Mouse (Mus musculus) heart, embryonic 10.5 days (tissue): ENCODE data around the gene Def6. TPM values are rescaled to one million over a fixed set of nuclear protein-coding genes. Genes with fewer than 3 reads are reported as not detected.
A peak's percentile ranks its signal among the peaks of the same experiment; 100 is the strongest.

ENCODE experiments used
- DNase-seq: peaks from one replicate; pipeline ENCODE4 v3.0.0-alpha.2; 2017; ENCODE audit warnings: low spot score
- H3K27ac ChIP-seq: fragments of 300-500 bp; sonication (generic); 2 replicates; pipeline ENCODE4 v1.5.1; 2016; ENCODE audit warnings: mild to moderate bottlenecking
- H3K27me3 ChIP-seq: fragments of 300-500 bp; sonication (generic); 2 replicates; pipeline ENCODE4 v1.6.1; 2016; ENCODE audit warnings: mild to moderate bottlenecking; ENCODE audit not compliant: poor library complexity, insufficient read depth, severe bottlenecking
- H3K36me3 ChIP-seq: fragments of 300-500 bp; sonication (generic); 2 replicates; pipeline ENCODE4 v1.6.1; 2016; ENCODE audit warnings: mild to moderate bottlenecking, moderate library complexity
- H3K4me1 ChIP-seq: fragments of 300-500 bp; sonication (generic); 2 replicates; pipeline ENCODE4 v1.6.1; 2016; ENCODE audit warnings: mild to moderate bottlenecking
- H3K4me3 ChIP-seq: fragments of 300-500 bp; sonication (generic); 2 replicates; pipeline ENCODE4 v1.5.1; 2016; ENCODE audit warnings: mild to moderate bottlenecking, moderate library complexity
- H3K9me3 ChIP-seq: fragments of 300-500 bp; sonication (generic); 2 replicates; pipeline ENCODE4 v1.6.1; 2016; ENCODE audit warnings: mild to moderate bottlenecking, moderate library complexity
- WGBS: fragments of 180-500 bp; shearing (Covaris S2); methylation state at CpG from one replicate; pipeline ENCODE4 v1.1.7; 2016; 5-methylcytosine and 5-hydroxymethylcytosine counted together
- polyA plus RNA-seq: library from polyadenylated mRNA; unstranded; fragments of >200 nt; fragmentation: Nextera tagmentation; extraction: Ambion mirVana; gene quantifications from 2 replicates; pipeline ENCODE4 v1.2.1, GENCODE M21; 2016

The Def6 gene
- 3.2 and 5.2 TPM in 2 replicates for polyA plus RNA-seq

DNA sequence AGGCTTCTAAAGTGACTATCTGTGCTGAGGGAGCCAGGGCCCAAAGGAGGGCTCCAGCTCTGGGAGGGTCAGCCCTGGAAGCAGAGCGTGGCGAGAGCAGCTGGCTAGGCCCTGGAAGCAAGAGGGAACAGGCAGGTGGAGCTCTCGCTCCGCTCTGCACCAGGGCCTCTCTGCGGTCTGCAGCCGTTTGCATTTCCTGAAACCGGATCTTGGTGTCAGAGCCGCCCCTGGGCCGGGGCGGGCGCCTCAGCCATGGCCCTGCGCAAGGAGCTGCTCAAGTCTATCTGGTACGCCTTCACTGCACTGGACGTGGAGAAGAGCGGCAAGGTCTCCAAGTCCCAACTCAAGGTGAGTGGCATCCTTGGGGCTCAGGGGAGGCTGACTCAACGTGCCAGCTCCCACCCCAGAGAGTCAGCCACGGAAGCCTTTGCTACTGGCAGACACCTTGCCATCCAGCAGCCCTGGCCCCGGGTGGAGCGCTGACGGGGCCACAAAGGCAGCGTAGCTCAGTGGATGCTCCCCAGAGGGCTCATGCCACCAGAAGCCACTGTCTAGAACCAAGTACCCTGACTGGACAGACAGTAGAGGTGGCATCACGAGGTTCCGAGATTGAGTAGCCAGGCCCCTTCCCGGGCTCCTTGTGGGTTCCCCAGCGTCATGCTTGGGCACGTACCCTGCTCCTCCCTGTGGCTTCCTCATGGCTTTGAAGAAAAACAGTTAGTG, at the start of gene Def6:
TSS of gene Def6 (plus strand) at position 188 of the 723 bp plus-strand sequence.
- peak within 1 kb of the TSS; percentile 72 for H3K27ac ChIP-seq
- H3K9me3 ChIP-seq: no peaks in the 10 kb centered on the region
- WGBS: 15% methylated on average over 26 of the region's 26 CpGs
- H3K27me3 ChIP-seq: peaks cover 17% of the 10 kb centered on the region; the same call in 1 of the 2 replicates
- H3K4me1 ChIP-seq: peaks cover 39% of the 10 kb centered on the region
- peak within 1 kb of the TSS; percentile 54 for H3K4me3 ChIP-seq
- DNase-seq: peak; percentile 89
- peaks cover 9% of the 10 kb centered on the region; the same call in 1 of the 2 replicates for H3K36me3 ChIP-seq

DNA sequence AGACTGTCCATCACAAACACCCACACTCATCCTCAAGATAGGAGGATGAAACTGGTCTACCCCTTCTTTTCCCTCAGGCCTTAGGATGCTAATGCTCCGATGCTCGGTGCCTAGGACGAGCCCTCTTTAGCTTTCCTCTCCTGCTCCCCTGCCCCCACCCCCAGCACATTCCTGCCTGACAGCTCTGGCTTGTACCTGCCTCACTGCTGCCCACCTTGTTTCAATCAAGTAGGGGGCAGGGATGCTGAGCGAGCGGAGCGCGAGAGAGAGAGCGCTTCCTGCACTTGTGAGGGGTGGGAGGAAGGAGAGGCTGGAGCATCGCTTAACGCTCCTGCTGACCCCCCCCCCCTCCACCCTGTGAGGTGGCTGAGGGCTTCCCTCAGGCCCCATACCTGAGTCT, 47.2 kb upstream of the Def6 start:
- WGBS: 6% methylated on average over 10 of the region's 10 CpGs

DNA sequence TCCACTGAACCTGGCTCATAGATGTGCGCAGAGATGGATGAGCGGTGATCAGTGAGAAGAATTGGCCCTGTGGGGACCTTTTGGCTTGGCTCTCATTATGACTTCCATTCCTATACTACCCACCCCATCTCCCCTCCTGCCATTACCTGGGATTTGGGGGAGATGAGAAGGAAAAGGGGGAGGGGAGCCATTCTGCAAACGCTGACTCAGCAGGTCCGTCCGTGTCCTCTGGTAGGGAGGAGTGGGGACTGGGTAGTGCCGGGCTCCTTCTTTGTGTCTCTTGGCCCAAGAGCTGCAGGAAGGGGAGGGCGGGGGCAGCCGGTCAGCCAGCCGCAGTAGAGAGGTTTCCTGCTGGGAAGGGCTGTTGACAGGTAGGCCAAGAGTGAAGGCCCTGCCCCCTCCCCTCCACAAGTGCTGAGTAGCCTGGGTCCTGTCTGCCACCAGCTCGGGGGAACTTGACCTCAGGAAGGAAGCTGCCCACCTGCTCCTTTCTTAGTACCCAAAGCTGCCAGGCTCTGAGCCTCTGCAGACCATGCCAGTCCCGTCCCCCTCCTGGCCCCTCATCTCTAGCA, 46.2 kb upstream of the Def6 start:
- peak; percentile 88 for DNase-seq
- Histone ChIP-seq H3K27ac (peak overlapping the region; percentile 30), H3K4me1 (peaks cover 47% of the 10 kb centered on the region), H3K27me3 (peaks cover 90% of the 10 kb centered on the region), H3K4me3 (peak overlapping the region; percentile 32), H3K36me3 (peaks cover 5% of the 10 kb centered on the region; the same call in 1 of the 2 replicates), H3K9me3 (no peaks in the 10 kb centered on the region)
- WGBS: 13% methylated on average over 11 of the region's 11 CpGs

More for the DNA sequence above, 47.2 kb upstream of the Def6 start:
- Histone ChIP-seq H3K9me3 (no peaks in the 10 kb centered on the region), H3K4me3 (peak overlapping the region; percentile 39), H3K27ac (peak overlapping the region; percentile 18; the same call in 1 of the 2 replicates), H3K36me3 (peaks cover 5% of the 10 kb centered on the region; the same call in 1 of the 2 replicates), H3K4me1 (peaks cover 54% of the 10 kb centered on the region), H3K27me3 (peaks cover 90% of the 10 kb centered on the region)
- DNase-seq: no peak

DNA sequence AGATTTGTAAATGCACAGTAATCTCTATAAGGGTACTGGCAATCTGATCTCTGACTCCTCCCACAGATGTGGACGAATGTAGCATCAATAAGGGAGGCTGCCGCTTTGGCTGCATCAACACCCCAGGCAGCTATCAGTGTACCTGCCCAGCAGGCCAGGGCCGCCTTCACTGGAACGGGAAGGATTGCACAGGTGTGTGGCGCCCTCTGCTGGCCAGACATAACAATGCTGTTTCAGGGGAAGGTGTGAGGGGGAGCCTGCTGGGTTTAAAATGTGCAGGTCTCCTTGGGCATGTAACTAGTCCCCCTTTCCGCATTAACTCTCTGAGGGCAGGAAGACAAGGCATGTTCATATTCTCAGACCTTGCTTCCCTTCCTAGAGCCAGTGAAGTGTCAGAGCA, 43.9 kb upstream of the Def6 start:
- Histone ChIP-seq H3K36me3 (peaks cover 5% of the 10 kb centered on the region; the same call in 1 of the 2 replicates), H3K4me3 (no peak overlapping the region), H3K4me1 (peaks cover 32% of the 10 kb centered on the region), H3K27me3 (peaks cover 81% of the 10 kb centered on the region), H3K27ac (no peak overlapping the region), H3K9me3 (no peaks in the 10 kb centered on the region)
- WGBS: 5% methylated on average over 6 of the region's 6 CpGs
- DNase-seq: no peak

- Histone ChIP-seq H3K4me1 (peaks cover 45% of the 10 kb centered on the region), H3K36me3 (peaks cover 9% of the 10 kb centered on the region; the same call in 1 of the 2 replicates), H3K4me3 (no peak overlapping the region), H3K27me3 (peaks cover 28% of the 10 kb centered on the region), H3K27ac (no peak overlapping the region), H3K9me3 (no peaks in the 10 kb centered on the region)
- no peak for DNase-seq
- WGBS: 83% methylated on average over 6 of the region's 6 CpGs
These were observed 36.9 kb upstream of the Def6 start for GRCm38 (mm10) chr17:28170460-28171305.

GRCm38 (mm10) chr17:28172690-28173089, 34.9 kb upstream of the Def6 start:
- Histone ChIP-seq H3K9me3 (no peaks in the 10 kb centered on the region), H3K27ac (peak overlapping the region; percentile 69; the same call in 1 of the 2 replicates), H3K27me3 (0 out of 2 replicates have a peak, but pooled peaks cover 8% of the 10 kb centered on the region), H3K4me3 (no peak overlapping the region), H3K36me3 (peaks cover 4% of the 10 kb centered on the region; the same call in 1 of the 2 replicates), H3K4me1 (peaks cover 59% of the 10 kb centered on the region)
- 45% methylated on average over 9 of the region's 9 CpGs for WGBS
- no peak for DNase-seq

DNA sequence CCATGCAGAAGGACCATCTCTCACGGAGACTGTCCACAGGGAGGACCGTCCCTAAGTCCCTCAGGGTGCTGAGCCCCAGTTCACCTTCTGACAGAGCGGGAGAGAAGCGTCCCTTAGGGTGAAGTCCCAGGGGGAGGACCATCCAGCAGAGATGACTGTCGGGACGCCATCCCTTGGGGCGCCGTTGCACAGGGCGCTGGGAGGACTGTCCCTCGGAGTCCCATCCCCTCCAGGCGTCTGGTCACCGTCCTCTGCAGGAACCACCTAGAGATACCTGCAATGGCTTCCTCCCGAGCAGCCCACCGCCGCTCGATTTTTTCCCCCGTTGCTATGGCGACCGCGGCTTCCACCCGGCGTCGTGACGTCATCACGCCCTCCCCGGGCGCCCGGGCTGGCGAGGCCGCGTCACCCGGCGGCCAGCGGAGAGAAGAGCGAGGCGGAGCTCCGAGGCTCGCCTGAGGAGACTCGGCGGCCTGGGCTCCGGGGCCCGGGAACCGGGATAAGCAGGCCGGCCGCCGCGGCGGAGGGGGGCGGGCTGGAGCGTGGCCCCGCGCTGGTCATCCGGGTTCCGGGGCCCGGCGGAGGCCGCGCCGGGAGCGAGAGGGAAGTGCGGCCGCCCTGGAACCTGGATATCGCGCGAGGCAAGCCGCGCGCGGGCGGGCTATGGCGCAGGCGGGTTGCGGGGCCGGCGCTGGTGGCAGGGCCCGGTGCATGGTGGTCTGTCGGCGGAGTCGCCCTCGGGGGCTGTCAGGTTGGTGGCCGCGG, 30.6 kb upstream of the Def6 start, which contains the start of gene Zfp523:
TSS of gene Zfp523 (plus strand) at position 355 of the 765 bp plus-strand sequence.
- Histone ChIP-seq H3K9me3 (no peaks in the 10 kb centered on the region), H3K27ac (peak within 1 kb of the TSS; percentile 99), H3K36me3 (no peaks in the 10 kb centered on the region), H3K4me3 (peak within 1 kb of the TSS; percentile 95), H3K27me3 (0 out of 2 replicates have a peak, but pooled peaks cover 7% of the 10 kb centered on the region), H3K4me1 (peaks cover 84% of the 10 kb centered on the region)
- peak; percentile 92 for DNase-seq
- WGBS: under 1% methylated on average over 82 of the region's 82 CpGs

DNA sequence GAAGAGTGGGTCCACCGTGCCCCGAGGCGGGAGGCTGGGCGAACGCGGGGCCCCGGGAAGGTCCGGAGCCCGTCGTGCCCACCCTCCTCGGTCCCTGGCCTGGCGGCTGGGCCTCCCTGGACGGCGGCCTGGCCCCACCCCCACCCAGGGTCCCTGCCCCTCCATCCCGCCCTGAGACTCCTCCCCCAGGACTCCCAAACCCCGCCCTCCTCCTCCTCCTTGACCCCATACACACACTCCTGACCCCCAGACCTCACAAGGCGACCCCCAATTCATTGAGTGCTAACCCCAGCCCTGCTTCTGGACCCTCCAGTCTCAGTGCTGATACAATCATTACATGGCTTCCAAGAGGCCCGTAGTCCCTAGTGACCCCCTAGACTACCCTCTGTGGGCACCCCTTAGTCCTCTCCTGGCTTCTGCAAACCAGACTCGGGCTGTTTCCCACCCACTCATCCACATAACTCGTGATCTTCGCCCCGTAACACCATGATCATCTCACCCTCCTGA, 30.0 kb upstream of the Def6 start:
- peaks cover 84% of the 10 kb centered on the region for H3K4me1 ChIP-seq
- no peaks in the 10 kb centered on the region for H3K36me3 ChIP-seq
- DNase-seq: no peak
- H3K4me3 ChIP-seq: peak overlapping the region; percentile 95
- H3K27ac ChIP-seq: peak overlapping the region; percentile 99
- 0 out of 2 replicates have a peak, but pooled peaks cover 7% of the 10 kb centered on the region for H3K27me3 ChIP-seq
- no peaks in the 10 kb centered on the region for H3K9me3 ChIP-seq
- 9% methylated on average over 22 of the region's 22 CpGs for WGBS

DNA sequence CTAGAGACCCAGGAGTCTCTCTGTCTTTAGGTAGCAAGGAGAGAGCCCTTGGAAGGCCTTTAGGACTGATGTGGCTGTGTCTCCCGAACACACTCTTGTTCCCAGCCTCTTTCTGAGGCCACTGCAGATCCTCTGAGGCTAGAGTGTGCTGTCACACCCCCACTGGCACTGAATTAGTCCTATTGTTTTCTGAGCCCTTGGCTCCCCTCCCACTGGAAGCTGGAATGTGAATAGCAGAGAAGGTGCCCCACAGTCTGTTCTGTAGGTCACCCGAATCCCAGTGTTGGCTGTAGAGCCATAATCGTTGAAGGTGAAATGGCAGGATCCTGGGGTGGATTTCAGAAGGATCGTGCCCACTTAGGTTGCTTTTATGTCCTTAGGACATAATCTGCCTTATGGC, 27.2 kb upstream of the Def6 start:
- 54% methylated on average over 4 of the region's 4 CpGs for WGBS
- 0 out of 2 replicates have a peak overlapping the region, but pooled peaks have one; percentile 42 for H3K27ac ChIP-seq

DNA sequence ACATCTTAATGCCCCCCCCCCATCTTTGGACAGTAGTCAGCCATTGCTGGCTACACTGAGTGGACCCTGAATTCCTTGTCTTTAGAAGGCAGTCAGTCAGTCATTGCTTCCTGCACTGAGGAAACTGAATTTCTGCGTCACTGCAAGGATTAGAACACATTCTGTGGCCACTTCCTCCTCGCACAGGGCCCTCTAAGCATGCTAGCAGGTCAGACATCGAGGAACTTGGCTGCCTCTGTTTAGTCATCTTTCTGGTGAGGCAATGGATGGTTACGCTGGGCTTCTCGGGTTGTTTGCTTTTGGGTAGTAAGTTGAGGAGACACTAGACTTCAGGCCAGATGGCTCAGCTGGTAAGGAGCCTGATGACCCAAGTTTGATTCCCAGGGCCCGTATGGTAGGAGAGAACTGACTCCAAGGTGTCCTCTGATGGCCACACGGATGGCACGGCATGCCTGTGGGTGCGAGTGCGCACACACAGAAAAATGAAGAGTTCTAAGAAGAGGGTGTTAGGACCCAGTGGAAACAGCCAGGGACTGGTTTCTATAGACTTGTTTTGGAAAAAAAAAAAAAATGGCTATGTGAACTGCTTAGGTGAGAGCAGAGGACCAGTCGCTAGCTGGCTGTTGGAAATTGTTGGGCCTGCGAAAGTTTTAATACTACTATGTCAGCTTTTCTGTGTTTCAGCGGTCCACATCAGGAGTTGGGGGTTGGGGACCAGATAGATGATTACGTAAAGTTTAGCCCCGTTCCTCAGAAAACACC, 26.6 kb upstream of the Def6 start:
- H3K9me3 ChIP-seq: no peaks in the 10 kb centered on the region
- H3K27me3 ChIP-seq: no peaks in the 10 kb centered on the region
- no peak for DNase-seq
- 0 out of 2 replicates have a peak, but pooled peaks cover 3% of the 10 kb centered on the region for H3K36me3 ChIP-seq
- no peak overlapping the region for H3K4me3 ChIP-seq
- WGBS: 81% methylated on average over 15 of the region's 15 CpGs
- peaks cover 80% of the 10 kb centered on the region for H3K4me1 ChIP-seq
- peak overlapping the region; percentile 42; the same call in 1 of the 2 replicates for H3K27ac ChIP-seq

More for the DNA sequence above, 27.2 kb upstream of the Def6 start:
- Histone ChIP-seq H3K36me3 (0 out of 2 replicates have a peak, but pooled peaks cover 3% of the 10 kb centered on the region), H3K9me3 (no peaks in the 10 kb centered on the region), H3K4me3 (no peak overlapping the region), H3K4me1 (peaks cover 79% of the 10 kb centered on the region), H3K27me3 (no peaks in the 10 kb centered on the region)
- DNase-seq: no peak

GRCm38 (mm10) chr17:28184971-28185638, 22.5 kb upstream of the Def6 start:
- Histone ChIP-seq H3K4me3 (no peak overlapping the region), H3K9me3 (no peaks in the 10 kb centered on the region), H3K27ac (no peak overlapping the region), H3K36me3 (peaks cover 8% of the 10 kb centered on the region), H3K27me3 (no peaks in the 10 kb centered on the region), H3K4me1 (peaks cover 51% of the 10 kb centered on the region)
- 73% methylated on average over 7 of the region's 7 CpGs for WGBS
- no peak for DNase-seq
